Mouse (Mus musculus) stomach, postnatal 0 days (tissue): ENCODE measurements around the gene Crb1.

Source experiments
- CTCF ChIP-seq: IDR thresholded peaks from 2 replicates; pipeline ENCODE4 v1.5.1; 2016; ENCODE audit warnings: antibody characterized with exemption, low read depth, mild to moderate bottlenecking, moderate library complexity
- EP300 ChIP-seq: optimal IDR thresholded peaks from 2 replicates; pipeline ENCODE3; 2016; ENCODE audit warnings: antibody characterized with exemption

GRCm38 (mm10) chr1:139407701-139408100 lies 30.8 kb upstream of the Crb1 start:
- TF ChIP-seq CTCF (peak; percentile 18; the same call in 1 of the 2 replicates), EP300 (no peak)
